Mouse (Mus musculus) myocyte (in vitro differentiated cells): Measurements from ENCODE around the gene Xrcc4. TPM values are rescaled to one million over a fixed set of nuclear protein-coding genes. Genes with fewer than 3 reads are reported as not detected.

Experiments
- H3K27me3 ChIP-seq: one replicate; pipeline ENCODE4 v1.6.1; 2011; ENCODE audit not compliant: control insufficient read depth, insufficient read depth, insufficient read length
- H3K36me3 ChIP-seq: one replicate; pipeline ENCODE4 v1.6.1; 2011; ENCODE audit not compliant: control insufficient read depth, insufficient read depth
- H3K4me2 ChIP-seq: one replicate; pipeline ENCODE4 v1.6.1; 2011; ENCODE audit warnings: low read depth, control low read depth
- H3K4me3 ChIP-seq: one replicate; pipeline ENCODE4 v1.5.1; 2011; ENCODE audit warnings: mild to moderate bottlenecking, control low read depth, moderate library complexity
- H3K79me2 ChIP-seq: one replicate; pipeline ENCODE4 v1.6.1; 2011; ENCODE audit not compliant: control insufficient read depth, insufficient read depth
- H3ac ChIP-seq: one replicate; pipeline ENCODE4 v1.6.1; 2011; ENCODE audit not compliant: control insufficient read depth, insufficient read length
- CEBPB ChIP-seq: IDR thresholded peaks from 2 replicates; pipeline ENCODE4 v1.6.1; 2011; ENCODE audit warnings: mild to moderate bottlenecking, moderate library complexity; ENCODE audit not compliant: poor library complexity, insufficient read depth, severe bottlenecking
- E2F4 ChIP-seq: IDR thresholded peaks from one replicate; pipeline ENCODE4 v1.6.1; 2011; ENCODE audit warnings: mild to moderate bottlenecking, control low read depth, moderate library complexity; ENCODE audit not compliant: insufficient read depth
- MAX ChIP-seq: IDR thresholded peaks from one replicate; pipeline ENCODE4 v1.6.1; 2011; ENCODE audit warnings: low read depth, mild to moderate bottlenecking, control low read depth
- MYOD1 ChIP-seq, 3 experiments: IDR thresholded peaks; one replicate each; pipeline ENCODE4 v1.6.1; 2011; ENCODE audit warnings: control low read depth in 2 of 3, low read depth in 2 of 3, mild to moderate bottlenecking in 2 of 3, moderate library complexity in 1 of 3; ENCODE audit not compliant: insufficient read length in 2 of 3, control insufficient read depth in 1 of 3
- MYOG ChIP-seq, 3 experiments: IDR thresholded peaks; one replicate each; pipeline ENCODE4 v1.6.1; 2011; ENCODE audit warnings: control low read depth in 2 of 3, low read depth in 2 of 3, mild to moderate bottlenecking in 2 of 3; ENCODE audit not compliant: insufficient read length in 2 of 3, control insufficient read depth in 1 of 3, insufficient read depth in 1 of 3
- POLR2A ChIP-seq: IDR thresholded peaks from one replicate; pipeline ENCODE4 v1.6.1; 2011; ENCODE audit warnings: low read depth, mild to moderate bottlenecking, control low read depth, moderate library complexity; ENCODE audit not compliant: insufficient read length
- POLR2AphosphoS2 ChIP-seq: IDR thresholded peaks from one replicate; pipeline ENCODE4 v1.6.1; 2011; ENCODE audit warnings: low read depth, control low read depth; ENCODE audit not compliant: insufficient read length
- REST ChIP-seq: IDR thresholded peaks from one replicate; pipeline ENCODE4 v1.6.1; 2011; ENCODE audit warnings: mild to moderate bottlenecking, control low read depth, moderate library complexity; ENCODE audit not compliant: insufficient read depth, insufficient read length
- SRF ChIP-seq: IDR thresholded peaks from one replicate; pipeline ENCODE4 v1.6.1; 2011; ENCODE audit warnings: low read depth; ENCODE audit not compliant: control insufficient read depth, insufficient read length
- TCF12 ChIP-seq: IDR thresholded peaks from one replicate; pipeline ENCODE4 v1.6.1; 2011; ENCODE audit warnings: mild to moderate bottlenecking, control low read depth; ENCODE audit not compliant: poor library complexity, insufficient read depth, severe bottlenecking
- TCF3 ChIP-seq: IDR thresholded peaks from one replicate; pipeline ENCODE4 v1.6.1; 2011; ENCODE audit warnings: low read depth, control low read depth; ENCODE audit not compliant: insufficient read length
- USF1 ChIP-seq: IDR thresholded peaks from one replicate; pipeline ENCODE4 v1.6.1; 2011; ENCODE audit warnings: low read depth, mild to moderate bottlenecking, control low read depth, moderate library complexity
- polyA plus RNA-seq: library from polyadenylated mRNA; unstranded; fragments of >200 nt; fragmentation: generic; extraction: Trizol; gene quantifications from one replicate; pipeline ENCODE4 v1.2.1, GENCODE M21; 2012; ENCODE audit warnings: missing spikeins

The Xrcc4 gene
- polyA plus RNA-seq, 1 experiment = 7.6 TPM

GRCm38 (mm10) chr13:90039613-90040012 lies 49.8 kb downstream of the Xrcc4 start:
- Histone ChIP-seq H3K27me3 (no peaks in the 10 kb centered on the region), H3K4me2 (no peak overlapping the region), H3K79me2 (no peaks in the 10 kb centered on the region), H3ac (no peak overlapping the region), H3K36me3 (no peaks in the 10 kb centered on the region), H3K4me3 (no peak overlapping the region)
- TF ChIP-seq TCF12 (no peak), POLR2AphosphoS2 (no peak), TCF3 (no peak), MAX (no peak), MYOD1 (IDR thresholded peaks at IDR 0.05; ENCODE audit: control insufficient read depth in 1 of 3, insufficient read length in 2 of 3, low read depth in 2 of 3) (no peak), E2F4 (no peak)

GRCm38 (mm10) chr13:90032977-90033376 lies 56.4 kb downstream of the Xrcc4 start:
- no peak overlapping the region for H3K4me2 ChIP-seq
- no peak for TF ChIP-seq SRF
- TF ChIP-seq MAX = no peak
- TF ChIP-seq TCF3 = no peak
- no peak for TF ChIP-seq E2F4
- no peak for TF ChIP-seq MYOG (IDR thresholded peaks at IDR 0.05; ENCODE audit: control insufficient read depth in 1 of 3, insufficient read depth in 1 of 3, insufficient read length in 2 of 3, low read depth in 2 of 3)
- TF ChIP-seq USF1 = no peak
- no peak for TF ChIP-seq REST
- TF ChIP-seq POLR2A = no peak
- no peak for TF ChIP-seq TCF12
- no peak for TF ChIP-seq MYOD1 (IDR thresholded peaks at IDR 0.05; ENCODE audit: control insufficient read depth in 1 of 3, insufficient read length in 2 of 3, low read depth in 2 of 3)
- no peak overlapping the region for H3K4me3 ChIP-seq
- H3K79me2 ChIP-seq = no peaks in the 10 kb centered on the region
- H3K27me3 ChIP-seq = no peaks in the 10 kb centered on the region
- no peaks in the 10 kb centered on the region for H3K36me3 ChIP-seq
- H3ac ChIP-seq = no peak overlapping the region

- no peak overlapping the region for H3K4me3 ChIP-seq
- no peaks in the 10 kb centered on the region for H3K79me2 ChIP-seq
- TF ChIP-seq MAX (no peak), E2F4 (no peak), POLR2A (no peak), MYOG (IDR thresholded peaks at IDR 0.05; ENCODE audit: control insufficient read depth in 1 of 3, insufficient read depth in 1 of 3, insufficient read length in 2 of 3, low read depth in 2 of 3) (no peak), MYOD1 (IDR thresholded peaks at IDR 0.05; ENCODE audit: control insufficient read depth in 1 of 3, insufficient read length in 2 of 3, low read depth in 2 of 3) (no peak), SRF (no peak), POLR2AphosphoS2 (no peak), USF1 (no peak), TCF3 (no peak), CEBPB (no peak), REST (no peak), TCF12 (no peak)
- no peak overlapping the region for H3K4me2 ChIP-seq
- no peaks in the 10 kb centered on the region for H3K36me3 ChIP-seq
- H3K27me3 ChIP-seq = no peaks in the 10 kb centered on the region
- H3ac ChIP-seq = no peak overlapping the region
These were observed 56.9 kb downstream of the Xrcc4 start for GRCm38 (mm10) chr13:90032523-90032922.

GRCm38 (mm10) chr13:90030911-90031310 lies 58.5 kb downstream of the Xrcc4 start:
- no peaks in the 10 kb centered on the region for H3K27me3 ChIP-seq
- TF ChIP-seq CEBPB = no peak
- TF ChIP-seq SRF = no peak
- TF ChIP-seq USF1 = no peak
- no peak for TF ChIP-seq MYOD1 (IDR thresholded peaks at IDR 0.05; ENCODE audit: control insufficient read depth in 1 of 3, insufficient read length in 2 of 3, low read depth in 2 of 3)
- no peak for TF ChIP-seq TCF12
- no peak for TF ChIP-seq POLR2A
- no peak for TF ChIP-seq POLR2AphosphoS2
- TF ChIP-seq E2F4 = no peak
- no peak for TF ChIP-seq MYOG (IDR thresholded peaks at IDR 0.05; ENCODE audit: control insufficient read depth in 1 of 3, insufficient read depth in 1 of 3, insufficient read length in 2 of 3, low read depth in 2 of 3)
- TF ChIP-seq REST = no peak
- no peak for TF ChIP-seq TCF3
- no peak for TF ChIP-seq MAX
- H3K4me2 ChIP-seq = no peak overlapping the region
- H3ac ChIP-seq = no peak overlapping the region
- H3K36me3 ChIP-seq = no peaks in the 10 kb centered on the region
- H3K4me3 ChIP-seq = no peak overlapping the region
- H3K79me2 ChIP-seq = no peaks in the 10 kb centered on the region

- H3K4me3 ChIP-seq = no peak overlapping the region
These were observed 76.8 kb downstream of the Xrcc4 start for GRCm38 (mm10) chr13:90012620-90013019.

More at GRCm38 (mm10) chr13:90012620-90013019, 76.8 kb downstream of the Xrcc4 start:
- H3ac ChIP-seq = no peak overlapping the region
- no peaks in the 10 kb centered on the region for H3K79me2 ChIP-seq
- H3K36me3 ChIP-seq = no peaks in the 10 kb centered on the region
- H3K4me2 ChIP-seq = no peak overlapping the region
- no peaks in the 10 kb centered on the region for H3K27me3 ChIP-seq
- TF ChIP-seq MAX = no peak
- TF ChIP-seq TCF3 = no peak
- TF ChIP-seq MYOD1 (IDR thresholded peaks at IDR 0.05; ENCODE audit: control insufficient read depth in 1 of 3, insufficient read length in 2 of 3, low read depth in 2 of 3) = no peak
- TF ChIP-seq CEBPB = no peak
- TF ChIP-seq E2F4 = no peak
- TF ChIP-seq POLR2AphosphoS2 = no peak
- no peak for TF ChIP-seq TCF12
- TF ChIP-seq SRF = no peak
- TF ChIP-seq POLR2A = no peak
- TF ChIP-seq MYOG (IDR thresholded peaks at IDR 0.05; ENCODE audit: control insufficient read depth in 1 of 3, insufficient read depth in 1 of 3, insufficient read length in 2 of 3, low read depth in 2 of 3) = no peak
- TF ChIP-seq USF1 = no peak
- TF ChIP-seq REST = no peak
